Mouse (Mus musculus) neural tube, embryonic 15.5 days (tissue): Measurements from ENCODE around the gene Dusp18. TPM values are rescaled to one million over a fixed set of nuclear protein-coding genes. Genes with fewer than 3 reads are reported as not detected.

Experiments
- ATAC-seq: fragments of 200-750 bp; cut with Nextera tagmentation; 2 replicates; pipeline ENCODE4 v1.8.0; 2017; ENCODE audit warnings: mild to moderate bottlenecking, moderate TSS enrichment, moderate library complexity; ENCODE audit not compliant: low FRiP score
- H3K27ac ChIP-seq: fragments of 300-500 bp; sonication (generic); replicated peaks from 2 replicates; pipeline ENCODE4 v1.5.1; 2015; ENCODE audit warnings: mild to moderate bottlenecking, inconsistent platforms
- H3K27me3 ChIP-seq: fragments of 300-500 bp; sonication (generic); replicated peaks from 2 replicates; pipeline ENCODE4 v1.6.1; 2015; ENCODE audit warnings: inconsistent platforms
- H3K36me3 ChIP-seq: fragments of 300-500 bp; sonication (generic); 2 replicates; pipeline ENCODE4 v1.6.1; 2015; ENCODE audit warnings: inconsistent platforms
- H3K4me1 ChIP-seq: fragments of 300-500 bp; sonication (generic); 2 replicates; pipeline ENCODE4 v1.6.1; 2015; ENCODE audit warnings: inconsistent platforms
- H3K4me2 ChIP-seq: fragments of 300-500 bp; sonication (generic); 2 replicates; pipeline ENCODE4 v1.6.1; 2015; ENCODE audit warnings: inconsistent platforms, mild to moderate bottlenecking, moderate library complexity
- H3K4me3 ChIP-seq: fragments of 300-500 bp; sonication (generic); replicated peaks from 2 replicates; pipeline ENCODE4 v1.5.1; 2015; ENCODE audit warnings: mild to moderate bottlenecking, inconsistent platforms
- H3K9ac ChIP-seq: fragments of 300-500 bp; sonication (generic); replicated peaks from 2 replicates; pipeline ENCODE4 v1.6.1; 2015; ENCODE audit warnings: mild to moderate bottlenecking, inconsistent platforms
- H3K9me3 ChIP-seq: fragments of 300-500 bp; sonication (generic); replicated peaks from 2 replicates; pipeline ENCODE4 v1.6.1; 2016; ENCODE audit warnings: inconsistent platforms
- WGBS: fragments of 180-500 bp; shearing (Covaris S2); methylation state at CpG from one replicate; pipeline ENCODE4 v1.1.7; 2015; ENCODE audit warnings: mixed read lengths; 5-methylcytosine and 5-hydroxymethylcytosine counted together
- polyA plus RNA-seq: library from polyadenylated mRNA; unstranded; fragments of >200 nt; fragmentation: Nextera tagmentation; extraction: Ambion mirVana; gene quantifications from 2 replicates; pipeline ENCODE4 v1.2.1, GENCODE M21; 2015

Dusp18 gene
- polyA plus RNA-seq, 1 experiment from 2014 or later = 22.2 TPM

DNA sequence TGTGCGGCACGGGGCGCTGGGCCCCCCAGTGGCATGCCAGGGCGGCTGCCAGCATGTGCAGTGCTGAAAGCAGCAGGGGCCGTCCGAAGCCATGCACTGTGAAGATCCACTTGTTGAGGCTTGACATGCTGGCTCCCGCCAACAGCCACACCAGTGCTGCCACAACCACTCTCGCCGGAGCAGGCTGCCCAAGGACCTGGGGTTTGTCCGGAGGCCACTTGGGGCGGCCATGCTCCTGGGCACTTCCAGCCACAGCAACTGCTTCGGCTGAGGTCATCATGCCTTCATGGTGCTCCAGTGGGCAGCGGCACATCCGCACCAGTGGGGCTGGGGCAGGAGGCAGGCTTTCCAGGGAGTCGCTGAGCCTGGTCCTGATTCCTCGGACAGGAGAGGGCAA is 17.8 kb downstream of the Dusp18 start:
- WGBS = 1% methylated on average over 16 of the region's 16 CpGs
- Histone ChIP-seq H3K4me1 (peaks cover 63% of the 10 kb centered on the region), H3K27ac (peak overlapping the region; percentile 83)

DNA sequence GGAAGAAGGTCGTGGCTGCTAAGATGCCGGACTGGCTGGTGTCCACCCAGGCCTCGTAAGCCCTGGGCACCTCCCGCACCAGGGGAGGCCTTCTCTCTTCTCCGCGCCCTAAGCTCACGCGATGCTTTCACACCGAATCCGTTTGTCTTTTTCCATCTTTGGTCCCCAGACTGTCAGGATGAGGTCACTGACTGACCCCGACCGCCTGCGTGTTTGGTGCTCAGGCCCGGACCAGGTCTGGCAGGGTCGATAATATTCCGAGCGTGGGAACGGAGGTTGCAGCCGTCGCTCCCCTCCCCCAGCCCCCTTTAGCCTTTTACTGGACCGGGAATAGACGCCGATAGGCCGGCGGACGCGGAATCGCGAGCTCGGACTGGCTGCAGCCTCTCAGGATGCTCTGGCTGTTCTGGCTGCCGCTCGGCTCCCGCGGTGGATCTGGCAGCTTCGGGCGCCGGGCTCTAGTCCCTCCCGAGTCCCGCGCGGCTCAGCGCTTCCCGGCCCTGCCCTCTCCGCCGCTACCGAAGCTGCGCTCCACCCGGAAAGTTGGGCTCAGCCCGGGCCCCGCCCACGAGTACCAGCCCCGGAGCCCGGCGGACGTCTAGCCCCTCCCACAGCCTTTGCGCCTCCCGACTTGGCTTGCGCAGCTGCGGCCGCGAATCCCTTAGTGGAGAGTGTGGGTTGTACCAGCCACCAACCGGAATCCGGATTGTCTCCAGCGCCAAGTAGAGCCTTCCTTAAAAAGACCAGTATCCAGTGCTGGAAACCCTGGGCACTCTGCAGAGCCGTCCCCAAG is 18.5 kb downstream of the Dusp18 start:
- Histone ChIP-seq H3K27me3 (no peaks in the 10 kb centered on the region), H3K4me3 (peak overlapping the region; percentile 73), H3K4me1 (peaks cover 57% of the 10 kb centered on the region), H3K9me3 (no peaks in the 10 kb centered on the region), H3K36me3 (no peaks in the 10 kb centered on the region), H3K9ac (peak overlapping the region; percentile 61), H3K27ac (peak overlapping the region; percentile 83), H3K4me2 (peak overlapping the region; percentile 96)
- ATAC-seq = peak; percentile 92
- WGBS = under 1% methylated on average over 65 of the region's 65 CpGs

More for the DNA sequence above, 17.8 kb downstream of the Dusp18 start:
- 0 out of 2 replicates have a peak, but pooled peaks have one; percentile 12 for ATAC-seq
- Histone ChIP-seq H3K36me3 (no peaks in the 10 kb centered on the region), H3K4me3 (peak overlapping the region; percentile 73), H3K9ac (peak overlapping the region; percentile 61), H3K27me3 (no peaks in the 10 kb centered on the region), H3K9me3 (no peaks in the 10 kb centered on the region), H3K4me2 (peak overlapping the region; percentile 96)

DNA sequence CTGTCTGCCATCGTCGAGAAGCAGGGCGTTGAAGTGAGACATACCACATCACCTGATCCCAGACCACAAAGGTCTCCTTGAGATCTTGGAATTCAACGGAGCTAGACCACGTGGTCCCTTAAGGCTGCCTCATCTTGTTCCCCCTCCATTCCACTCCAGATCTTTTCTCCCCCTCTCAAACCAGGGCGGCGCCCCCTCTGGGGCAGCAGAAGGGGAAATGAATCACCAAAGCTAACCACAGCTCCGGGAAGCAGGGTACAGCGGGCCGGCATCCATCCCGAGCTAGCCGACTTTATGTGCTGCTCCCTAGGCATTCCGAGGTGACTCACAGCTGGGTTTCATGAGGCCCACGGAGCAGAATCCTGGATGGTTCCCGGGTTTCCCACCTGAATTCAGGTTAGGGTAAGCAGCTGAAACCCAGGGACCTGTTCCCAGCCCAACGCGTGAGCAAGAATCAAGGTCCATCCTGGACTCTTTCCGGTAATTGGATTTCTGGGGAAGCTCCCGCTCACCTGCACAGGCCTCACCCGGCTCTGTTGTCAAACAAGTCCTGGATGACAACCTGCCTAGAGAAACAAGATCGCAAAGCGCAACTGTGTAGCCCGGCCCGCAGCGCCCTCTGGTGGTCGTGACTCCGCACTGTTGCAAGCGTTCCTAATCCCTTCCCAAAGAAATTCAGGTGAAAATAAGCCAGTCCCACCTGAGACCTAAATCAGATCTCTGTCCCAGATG is 19.2 kb downstream of the Dusp18 start, which contains the start of gene Slc35e4:
Gene Slc35e4 (minus strand): TSS at position 556 of the 732 bp plus-strand sequence.
- Histone ChIP-seq H3K4me3 (peak within 1 kb of the TSS; percentile 73), H3K4me2 (peak within 1 kb of the TSS; percentile 96)

GRCm38 (mm10) chr11:3918738-3919137 is 23.7 kb downstream of the Dusp18 start:
- 56% methylated on average over 1 of the region's 1 CpGs for WGBS
- ATAC-seq = no peak

More for the DNA sequence above, 19.2 kb downstream of the Dusp18 start, which contains the start of gene Slc35e4:
- Histone ChIP-seq H3K27ac (peak within 1 kb of the TSS; percentile 83), H3K27me3 (no peaks in the 10 kb centered on the region), H3K9ac (peak within 1 kb of the TSS; percentile 61), H3K9me3 (no peaks in the 10 kb centered on the region), H3K36me3 (no peaks in the 10 kb centered on the region), H3K4me1 (peaks cover 51% of the 10 kb centered on the region)
- ATAC-seq = peak; percentile 71
- WGBS = under 1% methylated on average over 27 of the region's 28 CpGs

GRCm38 (mm10) chr11:3920476-3920875 is 25.4 kb downstream of the Dusp18 start:
- H3K9ac ChIP-seq = no peak overlapping the region
- no peaks in the 10 kb centered on the region for H3K27me3 ChIP-seq
- no peak overlapping the region for H3K4me2 ChIP-seq
- 92% methylated on average over 7 of the region's 7 CpGs for WGBS
- no peaks in the 10 kb centered on the region for H3K9me3 ChIP-seq
- H3K27ac ChIP-seq = no peak overlapping the region
- H3K36me3 ChIP-seq = peaks cover 14% of the 10 kb centered on the region
- no peak for ATAC-seq
- H3K4me1 ChIP-seq = no peaks in the 10 kb centered on the region
- no peak overlapping the region for H3K4me3 ChIP-seq

More at GRCm38 (mm10) chr11:3918738-3919137, 23.7 kb downstream of the Dusp18 start:
- Histone ChIP-seq H3K4me3 (no peak overlapping the region), H3K4me2 (no peak overlapping the region), H3K36me3 (peaks cover 12% of the 10 kb centered on the region), H3K9ac (no peak overlapping the region), H3K27me3 (no peaks in the 10 kb centered on the region), H3K27ac (no peak overlapping the region), H3K4me1 (peaks cover 9% of the 10 kb centered on the region), H3K9me3 (no peaks in the 10 kb centered on the region)

- Histone ChIP-seq H3K4me3 (no peak overlapping the region), H3K9ac (no peak overlapping the region), H3K4me2 (no peak overlapping the region), H3K9me3 (no peaks in the 10 kb centered on the region), H3K27ac (no peak overlapping the region), H3K36me3 (peaks cover 18% of the 10 kb centered on the region), H3K27me3 (no peaks in the 10 kb centered on the region), H3K4me1 (no peaks in the 10 kb centered on the region)
- no peak for ATAC-seq
- WGBS = 20% methylated on average over 8 of the region's 8 CpGs
Observed at GRCm38 (mm10) chr11:3921281-3921850, 26.3 kb downstream of the Dusp18 start.

GRCm38 (mm10) chr11:3922115-3922514 is 27.1 kb downstream of the Dusp18 start:
- no peak for ATAC-seq
- H3K9ac ChIP-seq = no peak overlapping the region

GRCm38 (mm10) chr11:3922731-3923130 is 27.7 kb downstream of the Dusp18 start:
- Histone ChIP-seq H3K27me3 (no peaks in the 10 kb centered on the region), H3K4me2 (no peak overlapping the region), H3K9me3 (no peaks in the 10 kb centered on the region), H3K36me3 (peaks cover 23% of the 10 kb centered on the region), H3K4me3 (no peak overlapping the region), H3K27ac (no peak overlapping the region), H3K4me1 (no peaks in the 10 kb centered on the region), H3K9ac (no peak overlapping the region)
- WGBS = 97% methylated on average over 6 of the region's 6 CpGs
- no peak for ATAC-seq

More at GRCm38 (mm10) chr11:3922115-3922514, 27.1 kb downstream of the Dusp18 start:
- H3K4me3 ChIP-seq = no peak overlapping the region
- H3K27ac ChIP-seq = no peak overlapping the region
- no peak overlapping the region for H3K4me2 ChIP-seq
- H3K4me1 ChIP-seq = no peaks in the 10 kb centered on the region
- WGBS = 98% methylated on average over 9 of the region's 9 CpGs
- H3K9me3 ChIP-seq = no peaks in the 10 kb centered on the region
- H3K27me3 ChIP-seq = no peaks in the 10 kb centered on the region
- H3K36me3 ChIP-seq = peaks cover 23% of the 10 kb centered on the region

- peaks cover 23% of the 10 kb centered on the region for H3K36me3 ChIP-seq
- H3K27me3 ChIP-seq = no peaks in the 10 kb centered on the region
- H3K4me3 ChIP-seq = no peak overlapping the region
- H3K4me2 ChIP-seq = no peak overlapping the region
- H3K9ac ChIP-seq = no peak overlapping the region
- 94% methylated on average over 10 of the region's 10 CpGs for WGBS
- no peaks in the 10 kb centered on the region for H3K9me3 ChIP-seq
- H3K27ac ChIP-seq = no peak overlapping the region
- ATAC-seq = no peak
- peaks cover 3% of the 10 kb centered on the region for H3K4me1 ChIP-seq
Observed at GRCm38 (mm10) chr11:3925916-3926315, 30.9 kb downstream of the Dusp18 start.

GRCm38 (mm10) chr11:3930019-3930418 is 35.0 kb downstream of the Dusp18 start:
- ATAC-seq = no peak
- no peaks in the 10 kb centered on the region for H3K9me3 ChIP-seq
- no peak overlapping the region for H3K9ac ChIP-seq
- H3K4me1 ChIP-seq = peaks cover 17% of the 10 kb centered on the region
- H3K27ac ChIP-seq = no peak overlapping the region
- H3K4me2 ChIP-seq = no peak overlapping the region
- no peaks in the 10 kb centered on the region for H3K27me3 ChIP-seq
- 89% methylated on average over 4 of the region's 4 CpGs for WGBS
- no peak overlapping the region for H3K4me3 ChIP-seq
- 0 out of 2 replicates have a peak, but pooled peaks cover 9% of the 10 kb centered on the region for H3K36me3 ChIP-seq

DNA sequence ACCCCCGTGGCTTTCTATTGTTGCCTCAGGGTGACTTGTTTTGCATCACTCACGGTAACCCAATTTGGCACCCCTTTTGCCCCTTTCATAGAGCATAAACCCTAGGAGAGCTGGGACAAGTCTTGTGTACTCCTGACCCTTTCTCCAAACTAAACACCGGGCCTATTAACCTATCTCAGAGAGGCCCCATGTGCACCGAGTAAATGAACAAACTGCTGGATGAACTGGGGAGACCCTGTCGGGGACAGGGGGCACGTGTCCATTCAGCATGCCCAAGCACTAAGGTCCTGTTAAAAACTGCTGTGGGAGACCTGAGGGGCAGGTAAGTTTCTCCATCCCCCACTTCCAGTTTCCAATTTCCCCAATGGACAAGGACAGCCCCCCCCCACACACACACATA is 35.9 kb downstream of the Dusp18 start:
- no peaks in the 10 kb centered on the region for H3K27me3 ChIP-seq
- 0 out of 2 replicates have a peak, but pooled peaks cover 9% of the 10 kb centered on the region for H3K36me3 ChIP-seq
- peak overlapping the region; percentile 48 for H3K4me3 ChIP-seq
- peak overlapping the region; percentile 84 for H3K4me2 ChIP-seq
- 27% methylated on average over 6 of the region's 6 CpGs for WGBS
- no peaks in the 10 kb centered on the region for H3K9me3 ChIP-seq
- peaks cover 17% of the 10 kb centered on the region for H3K4me1 ChIP-seq
- H3K27ac ChIP-seq = no peak overlapping the region
- ATAC-seq = no peak
- H3K9ac ChIP-seq = peak overlapping the region; percentile 26; the same call in 1 of the 2 replicates
